Mouse (Mus musculus): ENCODE measurements around the gene Anapc2. TPM values are rescaled to one million over a fixed set of nuclear protein-coding genes. Genes with fewer than 3 reads are reported as not detected.
"Not testable (repeated sequence)": the region's sequence is repeated elsewhere in the genome, so short reads cannot be mapped to it uniquely, and the experiment has no call there.

The Anapc2 gene
- polyA plus RNA-seq, 1 experiment from 2014 or later = 128 TPM

- Histone ChIP-seq H3K9me3 (ENCODE audit: control insufficient read depth, low read length) (no peaks in the 10 kb centered on the region), H3K4me2 (ENCODE audit: low read depth) (no peak within 1 kb of the TSS), H3K27ac (ENCODE audit: low read depth, low read length) (no peak within 1 kb of the TSS), H3K36me3 (ENCODE audit: control insufficient read depth, insufficient read depth, low read length) (peaks cover 8% of the 10 kb centered on the region), H3K4me1 (ENCODE audit: control insufficient read depth, insufficient read depth, low read length) (peaks cover 12% of the 10 kb centered on the region), H3K4me3 (ENCODE audit: low read depth, low read length) (no peak within 1 kb of the TSS), H3K27me3 (ENCODE audit: control insufficient read depth, insufficient read depth, low read length) (peaks cover 14% of the 10 kb centered on the region), H3K9ac (ENCODE audit: low read length) (no peak within 1 kb of the TSS)
- ATAC-seq (ENCODE audit: insufficient read depth, low FRiP score, low TSS enrichment) (no peak), DNase-seq (ENCODE audit: low spot score) (no peak)
- WGBS = 93% methylated on average over 10 of the region's 10 CpGs
These were observed 25.9 kb upstream of the Anapc2 start, which contains the start of gene AL732309.1 for GRCm38 (mm10) chr2:25246183-25247072. Gene AL732309.1 (minus strand): TSS chr2:25246863.

DNA sequence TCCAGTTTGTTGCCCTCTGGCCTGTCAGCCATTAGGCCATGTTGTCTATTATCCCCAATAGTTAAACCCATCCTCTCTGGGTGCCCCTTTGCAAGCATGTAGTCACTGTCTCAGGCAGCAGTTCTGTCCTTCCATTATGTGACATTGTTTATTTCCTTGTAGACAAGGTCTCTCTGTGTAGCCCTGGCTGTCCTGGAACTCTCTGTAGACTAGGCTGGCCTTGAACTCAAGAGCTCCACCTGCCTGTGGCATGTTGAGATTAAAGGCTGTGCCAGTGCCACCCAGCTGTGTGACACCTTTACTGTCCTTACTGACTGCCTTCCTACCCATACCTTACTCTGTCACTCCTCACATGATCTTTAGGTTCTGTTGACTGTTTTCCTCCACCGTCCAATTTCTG is 19.9 kb upstream of the Anapc2 start:
- Histone ChIP-seq H3K9me3 (ENCODE audit: control insufficient read depth, low read length) (no peaks in the 10 kb centered on the region), H3K36me3 (ENCODE audit: control insufficient read depth, insufficient read depth, low read length) (peaks cover 10% of the 10 kb centered on the region), H3K4me3 (ENCODE audit: low read depth, low read length) (no peak overlapping the region), H3K9ac (ENCODE audit: low read length) (no peak overlapping the region), H3K4me2 (ENCODE audit: low read depth) (no peak overlapping the region), H3K27ac (ENCODE audit: low read depth, low read length) (no peak overlapping the region), H3K4me1 (ENCODE audit: control insufficient read depth, insufficient read depth, low read length) (peaks cover 10% of the 10 kb centered on the region; the same call in 1 of the 2 replicates), H3K27me3 (ENCODE audit: control insufficient read depth, insufficient read depth, low read length) (no peaks in the 10 kb centered on the region)
- DNase-seq (ENCODE audit: low spot score) (no peak), ATAC-seq (ENCODE audit: insufficient read depth, low FRiP score, low TSS enrichment) (no peak)
- 83% methylated on average over 1 of the region's 1 CpGs for WGBS

- Histone ChIP-seq H3K9me3 (ENCODE audit: control insufficient read depth, low read length) (no peaks in the 10 kb centered on the region), H3K36me3 (ENCODE audit: control insufficient read depth, insufficient read depth, low read length) (peaks cover 2% of the 10 kb centered on the region), H3K4me3 (ENCODE audit: low read depth, low read length) (peak within 1 kb of the TSS; percentile 95), H3K9ac (ENCODE audit: low read length) (peak within 1 kb of the TSS; percentile 90), H3K4me1 (ENCODE audit: control insufficient read depth, insufficient read depth, low read length) (peaks cover 10% of the 10 kb centered on the region; the same call in 1 of the 2 replicates), H3K4me2 (ENCODE audit: low read depth) (peak within 1 kb of the TSS; percentile 95), H3K27ac (ENCODE audit: low read depth, low read length) (peak within 1 kb of the TSS; percentile 62; the same call in 1 of the 2 replicates), H3K27me3 (ENCODE audit: control insufficient read depth, insufficient read depth, low read length) (no peaks in the 10 kb centered on the region)
- peak; percentile 88 for ATAC-seq (ENCODE audit: insufficient read depth, low FRiP score, low TSS enrichment)
- DNase-seq (ENCODE audit: low spot score) = peak; percentile 95
- under 1% methylated on average over 39 of the region's 39 CpGs for WGBS
These were observed 16.9 kb upstream of the Anapc2 start, which contains the start of gene Tmem203 for GRCm38 (mm10) chr2:25255284-25255779. Gene Tmem203 (plus strand): TSS chr2:25255439.

- Histone ChIP-seq H3K4me2 (ENCODE audit: low read depth) (peak overlapping the region; percentile 95), H3K4me3 (ENCODE audit: low read depth, low read length) (peak overlapping the region; percentile 95), H3K9ac (ENCODE audit: low read length) (peak overlapping the region; percentile 90; the same call in 1 of the 2 replicates)
- H3K9me3 ChIP-seq (ENCODE audit: control insufficient read depth, low read length); H3K4me1 ChIP-seq (ENCODE audit: control insufficient read depth, insufficient read depth, low read length); H3K36me3 ChIP-seq (ENCODE audit: control insufficient read depth, insufficient read depth, low read length); H3K27me3 ChIP-seq (ENCODE audit: control insufficient read depth, insufficient read depth, low read length); ATAC-seq (ENCODE audit: insufficient read depth, low FRiP score, low TSS enrichment); H3K27ac ChIP-seq (ENCODE audit: low read depth, low read length); DNase-seq (ENCODE audit: low spot score): not testable (repeated sequence)
- WGBS = 65% methylated on average over 10 of the region's 12 CpGs
These were observed 15.7 kb upstream of the Anapc2 start for GRCm38 (mm10) chr2:25256443-25257109.

- H3K9me3 ChIP-seq (ENCODE audit: control insufficient read depth, low read length); H3K27me3 ChIP-seq (ENCODE audit: control insufficient read depth, insufficient read depth, low read length); H3K4me2 ChIP-seq (ENCODE audit: low read depth); H3K4me3 ChIP-seq (ENCODE audit: low read depth, low read length); H3K4me1 ChIP-seq (ENCODE audit: control insufficient read depth, insufficient read depth, low read length); H3K36me3 ChIP-seq (ENCODE audit: control insufficient read depth, insufficient read depth, low read length); H3K9ac ChIP-seq (ENCODE audit: low read length); H3K27ac ChIP-seq (ENCODE audit: low read depth, low read length); ATAC-seq (ENCODE audit: insufficient read depth, low FRiP score, low TSS enrichment); DNase-seq (ENCODE audit: low spot score): not testable (repeated sequence)
- WGBS = 92% methylated on average over 5 of the region's 5 CpGs
These were observed 15.0 kb upstream of the Anapc2 start for GRCm38 (mm10) chr2:25257250-25257649.

DNA sequence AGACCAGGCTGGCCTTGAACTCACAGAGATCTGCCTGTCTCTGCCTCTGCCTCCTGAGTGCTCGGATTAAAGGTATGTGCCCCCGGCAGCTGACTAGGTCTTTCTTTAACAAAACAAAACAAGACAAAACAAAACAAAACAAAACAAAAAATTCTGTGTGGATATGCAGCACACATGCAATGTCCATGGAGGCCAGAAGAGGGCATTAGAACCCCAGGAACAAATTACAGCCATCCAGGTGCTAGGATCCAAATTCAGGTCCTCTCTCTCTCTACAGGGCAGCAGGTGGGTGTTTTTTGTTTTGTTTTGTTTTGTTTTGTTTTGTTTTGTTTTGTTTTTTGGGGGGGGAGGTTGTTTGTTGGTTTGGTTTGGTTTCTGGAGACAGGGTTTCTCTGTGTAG is 13.4 kb upstream of the Anapc2 start:
- ATAC-seq (ENCODE audit: insufficient read depth, low FRiP score, low TSS enrichment) (no peak), DNase-seq (ENCODE audit: low spot score) (no peak)
- Histone ChIP-seq H3K4me1 (ENCODE audit: control insufficient read depth, insufficient read depth, low read length) (peaks cover 18% of the 10 kb centered on the region; the same call in 1 of the 2 replicates), H3K9me3 (ENCODE audit: control insufficient read depth, low read length) (no peaks in the 10 kb centered on the region), H3K36me3 (ENCODE audit: control insufficient read depth, insufficient read depth, low read length) (no peaks in the 10 kb centered on the region), H3K4me3 (ENCODE audit: low read depth, low read length) (no peak overlapping the region), H3K4me2 (ENCODE audit: low read depth) (no peak overlapping the region), H3K27ac (ENCODE audit: low read depth, low read length) (no peak overlapping the region), H3K27me3 (ENCODE audit: control insufficient read depth, insufficient read depth, low read length) (peaks cover 9% of the 10 kb centered on the region), H3K9ac (ENCODE audit: low read length) (no peak overlapping the region)
- 64% methylated on average over 2 of the region's 2 CpGs for WGBS

GRCm38 (mm10) chr2:25261870-25262269 is 10.4 kb upstream of the Anapc2 start:
- Histone ChIP-seq H3K4me1 (ENCODE audit: control insufficient read depth, insufficient read depth, low read length) (peaks cover 14% of the 10 kb centered on the region; the same call in 1 of the 2 replicates), H3K9me3 (ENCODE audit: control insufficient read depth, low read length) (no peaks in the 10 kb centered on the region), H3K36me3 (ENCODE audit: control insufficient read depth, insufficient read depth, low read length) (no peaks in the 10 kb centered on the region), H3K4me2 (ENCODE audit: low read depth) (peak overlapping the region; percentile 98), H3K9ac (ENCODE audit: low read length) (no peak overlapping the region), H3K27me3 (ENCODE audit: control insufficient read depth, insufficient read depth, low read length) (peaks cover 15% of the 10 kb centered on the region), H3K4me3 (ENCODE audit: low read depth, low read length) (peak overlapping the region; percentile 79), H3K27ac (ENCODE audit: low read depth, low read length) (no peak overlapping the region)
- ATAC-seq (ENCODE audit: insufficient read depth, low FRiP score, low TSS enrichment) (no peak), DNase-seq (ENCODE audit: low spot score) (no peak)
- 48% methylated on average over 12 of the region's 12 CpGs for WGBS

DNA sequence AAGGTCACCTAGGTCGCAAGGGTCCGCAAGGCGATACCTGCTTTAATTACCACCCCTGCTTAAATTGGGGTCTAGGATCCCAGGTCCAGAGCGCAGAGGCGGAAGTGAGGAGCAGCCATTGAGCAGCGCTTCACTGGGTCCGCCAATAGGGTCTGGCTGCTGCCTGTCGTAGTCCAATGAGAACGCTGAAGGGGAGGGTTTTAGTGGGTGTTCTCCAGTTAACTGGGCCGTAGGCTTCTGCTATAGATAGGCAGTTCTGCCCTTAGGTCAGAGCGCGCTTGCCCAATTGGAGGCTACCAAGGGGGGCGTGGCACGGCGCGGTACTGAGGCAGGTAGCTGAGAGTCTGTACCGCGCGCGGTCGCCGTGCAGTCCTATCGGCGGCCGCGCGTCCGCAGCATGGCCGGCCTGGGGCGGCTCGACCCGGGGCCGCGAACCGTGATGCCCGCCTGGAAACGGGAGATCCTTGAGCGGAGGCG is 9.9 kb upstream of the Anapc2 start, which contains the start of gene Tprn:
TSS of gene Tprn (plus strand) at position 328 of the 477 bp plus-strand sequence.
- ATAC-seq (ENCODE audit: insufficient read depth, low FRiP score, low TSS enrichment) = peak; percentile 98
- DNase-seq (ENCODE audit: low spot score) = peak; percentile 93
- peak within 1 kb of the TSS; percentile 4; the same call in 1 of the 2 replicates for H3K27ac ChIP-seq (ENCODE audit: low read depth, low read length)
- peaks cover 15% of the 10 kb centered on the region for H3K27me3 ChIP-seq (ENCODE audit: control insufficient read depth, insufficient read depth, low read length)
- WGBS = 0% methylated on average over 39 of the region's 39 CpGs
- no peaks in the 10 kb centered on the region for H3K36me3 ChIP-seq (ENCODE audit: control insufficient read depth, insufficient read depth, low read length)
- H3K4me2 ChIP-seq (ENCODE audit: low read depth) = peak within 1 kb of the TSS; percentile 98
- H3K9ac ChIP-seq (ENCODE audit: low read length) = peak within 1 kb of the TSS; percentile 49
- peak within 1 kb of the TSS; percentile 79 for H3K4me3 ChIP-seq (ENCODE audit: low read depth, low read length)
- H3K9me3 ChIP-seq (ENCODE audit: control insufficient read depth, low read length) = no peaks in the 10 kb centered on the region
- peaks cover 14% of the 10 kb centered on the region; the same call in 1 of the 2 replicates for H3K4me1 ChIP-seq (ENCODE audit: control insufficient read depth, insufficient read depth, low read length)
